Mouse (Mus musculus) WW6 (cell line): ENCODE results near the gene Cenpx.

Source experiments
- DNase-seq: peaks from one replicate; pipeline ENCODE4 v3.0.0-alpha.2; 2013; ENCODE audit warnings: low read depth, low spot score

The Cenpx gene

GRCm38 (mm10) chr11:120661076-120661460, 52.5 kb downstream of the Cenpx start, which contains the start of gene Notum:
Gene Notum, minus strand, starts transcription at chr11:120661175.
- no peak for DNase-seq
